In the genomic region with DNA sequence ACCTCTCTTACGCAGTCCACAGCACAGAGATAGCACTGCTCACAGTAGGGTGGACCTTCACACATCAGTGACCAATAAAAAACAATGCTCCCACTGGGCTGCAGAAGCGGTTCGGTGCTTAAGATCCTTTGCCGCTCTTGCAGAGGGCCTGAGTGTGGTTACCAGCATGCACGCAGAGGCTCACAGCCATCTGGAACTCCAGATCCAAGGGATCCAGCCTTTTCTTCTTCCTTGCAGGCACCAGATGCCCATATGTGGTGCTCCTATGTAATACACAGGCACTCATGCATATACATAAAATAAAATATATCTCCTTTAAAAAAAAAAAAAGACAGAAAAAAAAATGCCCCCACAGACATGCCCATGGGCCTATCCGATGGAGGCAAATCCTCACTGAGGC, we compare ENCODE assay signal across 25 mouse cellular contexts. TPM values are rescaled to one million over a fixed set of nuclear protein-coding genes. Genes with fewer than 3 reads are reported as not detected.
"Had no signal": no experiment of that assay in that cellular context is flagged by ENCODE, and none has a peak within 500 bp of the region (broad histone marks: within the 10 kb centered on the region; RNA-seq: fewer than 3 reads in every experiment).

No protein-coding gene starts in this region.

- H3K9me3 ChIP-seq: kidney, embryonic 15.5 days; limb, embryonic 10.5 days; limb, embryonic 13.5 days; liver, embryonic 12.5 days; liver, embryonic 15.5 days; lung, embryonic 15.5 days; megakaryocyte, embryonic 14.5 days; midbrain, embryonic 10.5 days; neural tube, embryonic 12.5 days; neural tube, embryonic 15.5 days had no signal

- H3K27ac ChIP-seq: kidney, embryonic 15.5 days; limb, embryonic 10.5 days; limb, embryonic 13.5 days; liver, embryonic 12.5 days; liver, embryonic 15.5 days; lung, embryonic 15.5 days; midbrain, embryonic 10.5 days; neural tube, embryonic 12.5 days; neural tube, embryonic 15.5 days had no signal

- H3K9ac ChIP-seq: kidney, embryonic 15.5 days; limb, embryonic 13.5 days; liver, embryonic 12.5 days; liver, embryonic 15.5 days; lung, embryonic 15.5 days; neural tube, embryonic 12.5 days; neural tube, embryonic 15.5 days had no signal

- H3K27me3 ChIP-seq: limb, embryonic 13.5 days; liver, embryonic 15.5 days; lung, embryonic 15.5 days; neural tube, embryonic 12.5 days; neural tube, embryonic 15.5 days had no signal

- DNase-seq: kidney, adult 8-10 months; kidney, postnatal 10 days; kidney, postnatal 36 days; layer of hippocampus, postnatal 36 days; liver; lung, adult 18-20 months; lung, postnatal 10 days; lung, postnatal 36 days; midbrain, embryonic 14.5 days; right cerebral cortex, adult 18-20 months; right cerebral cortex, postnatal 25 days; thymus, adult 2 months; thymus, postnatal 14 days; thymus, postnatal 4 days had no signal

- H3K4me1 ChIP-seq: liver, embryonic 12.5 days; liver, embryonic 15.5 days; lung, embryonic 15.5 days; megakaryocyte, embryonic 14.5 days; neural tube, embryonic 12.5 days; neural tube, embryonic 15.5 days had no signal

- H3K4me3 ChIP-seq: kidney, embryonic 15.5 days; limb, embryonic 10.5 days; limb, embryonic 13.5 days; liver, embryonic 12.5 days; liver, embryonic 15.5 days; lung, embryonic 15.5 days; megakaryocyte, embryonic 14.5 days; midbrain, embryonic 10.5 days; neural tube, embryonic 12.5 days; neural tube, embryonic 15.5 days had no signal

- ATAC-seq: liver, embryonic 12.5 days had no signal

- H3K36me3 ChIP-seq: kidney, embryonic 15.5 days; limb, embryonic 10.5 days; limb, embryonic 13.5 days; liver, embryonic 12.5 days; liver, embryonic 15.5 days; lung, embryonic 15.5 days; midbrain, embryonic 10.5 days; neural tube, embryonic 12.5 days; neural tube, embryonic 15.5 days had no signal

- H3K4me2 ChIP-seq: kidney, embryonic 15.5 days; limb, embryonic 13.5 days; liver, embryonic 12.5 days; liver, embryonic 15.5 days; lung, embryonic 15.5 days; neural tube, embryonic 12.5 days; neural tube, embryonic 15.5 days had no signal

RNA-seq across cellular contexts. Expression of gene Crhr1, which starts 19.0 kb away (rescaled TPM):
- polyA plus RNA-seq: liver, embryonic 12.5 days; liver, embryonic 15.5 days; lung, embryonic 15.5 days; small intestine, adult 2 months had no signal
